Mouse (Mus musculus): ENCODE measurements around the gene Agt. TPM values are rescaled to one million over a fixed set of nuclear protein-coding genes. Genes with fewer than 3 reads are reported as not detected.

Agt gene
- 91.6 and 136 TPM in 2 replicates for polyA plus RNA-seq (2012; rRNA removed)

GRCm38 (mm10) chr8:124569593-124569992 lies at the start of gene Agt:
TSS of gene Agt (minus strand) at chr8:124569706.
- Histone ChIP-seq H3K27ac (ENCODE audit: insufficient read depth, low read depth, low read length) (no peak within 1 kb of the TSS), H3K4me3 (ENCODE audit: insufficient read depth, low read depth, low read length) (no peak within 1 kb of the TSS), H3K36me3 (ENCODE audit: control insufficient read depth, insufficient read depth, low read length) (no peaks in the 10 kb centered on the region), H3K27me3 (replicated peaks; ENCODE audit: control insufficient read depth, insufficient read depth, low read length) (no peaks in the 10 kb centered on the region), H3K4me1 (ENCODE audit: control insufficient read depth, insufficient read depth, low read length) (peaks cover 13% of the 10 kb centered on the region; the same call in 1 of the 2 replicates)
- DNase-seq: peak; percentile 96
- TF ChIP-seq POLR2A (IDR thresholded peaks at IDR 0.05; ENCODE audit: low read depth, low read length) (no peak), CTCF (conservative IDR thresholded peaks at IDR 0.05; ENCODE audit: insufficient read depth, insufficient read length, low read depth, low read length) (peak; percentile 12; the same call in 1 of the 2 replicates)
- WGBS: 71% methylated on average over 2 of the region's 2 CpGs

- TF ChIP-seq CTCF (conservative IDR thresholded peaks at IDR 0.05; ENCODE audit: insufficient read depth, insufficient read length, low read depth, low read length) (no peak), POLR2A (IDR thresholded peaks at IDR 0.05; ENCODE audit: low read depth, low read length) (no peak)
- Histone ChIP-seq H3K4me3 (ENCODE audit: insufficient read depth, low read depth, low read length) (no peak overlapping the region), H3K27me3 (replicated peaks; ENCODE audit: control insufficient read depth, insufficient read depth, low read length) (no peaks in the 10 kb centered on the region), H3K36me3 (ENCODE audit: control insufficient read depth, insufficient read depth, low read length) (no peaks in the 10 kb centered on the region), H3K27ac (ENCODE audit: insufficient read depth, low read depth, low read length) (no peak overlapping the region), H3K4me1 (ENCODE audit: control insufficient read depth, insufficient read depth, low read length) (no peaks in the 10 kb centered on the region)
- DNase-seq: no peak
- 41% methylated on average over 9 of the region's 9 CpGs for WGBS
These were observed 48.7 kb upstream of the Agt start for GRCm38 (mm10) chr8:124618252-124618651.

GRCm38 (mm10) chr8:124617266-124617869 lies 47.9 kb upstream of the Agt start:
- H3K27ac ChIP-seq (ENCODE audit: insufficient read depth, low read depth, low read length): no peak overlapping the region
- H3K4me3 ChIP-seq (ENCODE audit: insufficient read depth, low read depth, low read length): peak overlapping the region; percentile 37
- H3K4me1 ChIP-seq (ENCODE audit: control insufficient read depth, insufficient read depth, low read length): no peaks in the 10 kb centered on the region
- H3K27me3 ChIP-seq (replicated peaks; ENCODE audit: control insufficient read depth, insufficient read depth, low read length): no peaks in the 10 kb centered on the region
- peak; percentile 87 for TF ChIP-seq CTCF (conservative IDR thresholded peaks at IDR 0.05; ENCODE audit: insufficient read depth, insufficient read length, low read depth, low read length)
- no peak for TF ChIP-seq POLR2A (IDR thresholded peaks at IDR 0.05; ENCODE audit: low read depth, low read length)
- no peaks in the 10 kb centered on the region for H3K36me3 ChIP-seq (ENCODE audit: control insufficient read depth, insufficient read depth, low read length)
- peak; percentile 79 for DNase-seq
- 8% methylated on average over 17 of the region's 17 CpGs for WGBS

- DNase-seq: no peak
- Histone ChIP-seq H3K36me3 (ENCODE audit: control insufficient read depth, insufficient read depth, low read length) (no peaks in the 10 kb centered on the region), H3K27ac (ENCODE audit: insufficient read depth, low read depth, low read length) (no peak overlapping the region), H3K4me1 (ENCODE audit: control insufficient read depth, insufficient read depth, low read length) (no peaks in the 10 kb centered on the region), H3K4me3 (ENCODE audit: insufficient read depth, low read depth, low read length) (no peak overlapping the region), H3K27me3 (replicated peaks; ENCODE audit: control insufficient read depth, insufficient read depth, low read length) (no peaks in the 10 kb centered on the region)
- 72% methylated on average over 5 of the region's 6 CpGs for WGBS
- no peak for TF ChIP-seq POLR2A (IDR thresholded peaks at IDR 0.05; ENCODE audit: low read depth, low read length)
- TF ChIP-seq CTCF (conservative IDR thresholded peaks at IDR 0.05; ENCODE audit: insufficient read depth, insufficient read length, low read depth, low read length): no peak
These were observed 44.8 kb upstream of the Agt start for GRCm38 (mm10) chr8:124614325-124614724.

GRCm38 (mm10) chr8:124608972-124609353 lies 39.5 kb upstream of the Agt start:
- no peaks in the 10 kb centered on the region for H3K27me3 ChIP-seq (replicated peaks; ENCODE audit: control insufficient read depth, insufficient read depth, low read length)
- H3K4me1 ChIP-seq (ENCODE audit: control insufficient read depth, insufficient read depth, low read length): no peaks in the 10 kb centered on the region
- H3K4me3 ChIP-seq (ENCODE audit: insufficient read depth, low read depth, low read length): no peak overlapping the region
- H3K36me3 ChIP-seq (ENCODE audit: control insufficient read depth, insufficient read depth, low read length): no peaks in the 10 kb centered on the region
- TF ChIP-seq POLR2A (IDR thresholded peaks at IDR 0.05; ENCODE audit: low read depth, low read length) (no peak), CTCF (conservative IDR thresholded peaks at IDR 0.05; ENCODE audit: insufficient read depth, insufficient read length, low read depth, low read length) (no peak)
- WGBS: 49% methylated on average over 9 of the region's 9 CpGs
- DNase-seq: no peak
- H3K27ac ChIP-seq (ENCODE audit: insufficient read depth, low read depth, low read length): no peak overlapping the region

GRCm38 (mm10) chr8:124608239-124608971 lies 38.9 kb upstream of the Agt start:
- H3K4me1 ChIP-seq (ENCODE audit: control insufficient read depth, insufficient read depth, low read length): no peaks in the 10 kb centered on the region
- H3K36me3 ChIP-seq (ENCODE audit: control insufficient read depth, insufficient read depth, low read length): no peaks in the 10 kb centered on the region
- DNase-seq: peak; percentile 10
- H3K27ac ChIP-seq (ENCODE audit: insufficient read depth, low read depth, low read length): no peak overlapping the region
- TF ChIP-seq POLR2A (IDR thresholded peaks at IDR 0.05; ENCODE audit: low read depth, low read length) (no peak), CTCF (conservative IDR thresholded peaks at IDR 0.05; ENCODE audit: insufficient read depth, insufficient read length, low read depth, low read length) (peak; percentile 65)
- H3K4me3 ChIP-seq (ENCODE audit: insufficient read depth, low read depth, low read length): no peak overlapping the region
- H3K27me3 ChIP-seq (replicated peaks; ENCODE audit: control insufficient read depth, insufficient read depth, low read length): no peaks in the 10 kb centered on the region
- WGBS: 56% methylated on average over 13 of the region's 13 CpGs

- Histone ChIP-seq H3K27ac (ENCODE audit: insufficient read depth, low read depth, low read length) (no peak overlapping the region), H3K36me3 (ENCODE audit: control insufficient read depth, insufficient read depth, low read length) (no peaks in the 10 kb centered on the region), H3K4me1 (ENCODE audit: control insufficient read depth, insufficient read depth, low read length) (no peaks in the 10 kb centered on the region), H3K4me3 (ENCODE audit: insufficient read depth, low read depth, low read length) (no peak overlapping the region), H3K27me3 (replicated peaks; ENCODE audit: control insufficient read depth, insufficient read depth, low read length) (no peaks in the 10 kb centered on the region)
- TF ChIP-seq POLR2A (IDR thresholded peaks at IDR 0.05; ENCODE audit: low read depth, low read length) (no peak), CTCF (conservative IDR thresholded peaks at IDR 0.05; ENCODE audit: insufficient read depth, insufficient read length, low read depth, low read length) (peak; percentile 52; the same call in 1 of the 2 replicates)
- DNase-seq: no peak
- WGBS: 73% methylated on average over 5 of the region's 5 CpGs
These were observed 34.6 kb upstream of the Agt start for GRCm38 (mm10) chr8:124604066-124604465.
